Mouse (Mus musculus) cerebellum, adult 2 months (tissue): ENCODE measurements at regions not wholly inside any gene's neighbourhood (a gene's known extent, or its start where the extent isn't known, plus 50 kb on each side); places are given as distances from the start of the nearest gene placed in this dataset.

ENCODE experiments used
- CTCF ChIP-seq: fragments of 200-500 bp; IDR thresholded peaks from 2 replicates; pipeline ENCODE4 v1.5.1; 2011; ENCODE audit warnings: low read depth, mild to moderate bottlenecking, control low read depth, low read length, moderate library complexity, borderline replicate concordance; ENCODE audit not compliant: insufficient read depth
- POLR2A ChIP-seq: fragments of 200-500 bp; IDR thresholded peaks from 2 replicates; pipeline ENCODE4 v1.6.1; 2011; ENCODE audit warnings: low read length, control low read depth, borderline replicate concordance; ENCODE audit not compliant: insufficient read depth

GRCm38 (mm10) chr13:32426199-32426598 is 87.7 kb upstream of the Gmds start:
- TF ChIP-seq CTCF (no peak), POLR2A (no peak)
